Mouse (Mus musculus): ENCODE results near the gene Nup62. TPM values are rescaled to one million over a fixed set of nuclear protein-coding genes. Genes with fewer than 3 reads are reported as not detected.
"Not testable (repeated sequence)": the region's sequence is repeated elsewhere in the genome, so short reads cannot be mapped to it uniquely, and the experiment has no call there.

The Nup62 gene
- polyA plus RNA-seq, 1 experiment from 2014 or later: 48.7 TPM

DNA sequence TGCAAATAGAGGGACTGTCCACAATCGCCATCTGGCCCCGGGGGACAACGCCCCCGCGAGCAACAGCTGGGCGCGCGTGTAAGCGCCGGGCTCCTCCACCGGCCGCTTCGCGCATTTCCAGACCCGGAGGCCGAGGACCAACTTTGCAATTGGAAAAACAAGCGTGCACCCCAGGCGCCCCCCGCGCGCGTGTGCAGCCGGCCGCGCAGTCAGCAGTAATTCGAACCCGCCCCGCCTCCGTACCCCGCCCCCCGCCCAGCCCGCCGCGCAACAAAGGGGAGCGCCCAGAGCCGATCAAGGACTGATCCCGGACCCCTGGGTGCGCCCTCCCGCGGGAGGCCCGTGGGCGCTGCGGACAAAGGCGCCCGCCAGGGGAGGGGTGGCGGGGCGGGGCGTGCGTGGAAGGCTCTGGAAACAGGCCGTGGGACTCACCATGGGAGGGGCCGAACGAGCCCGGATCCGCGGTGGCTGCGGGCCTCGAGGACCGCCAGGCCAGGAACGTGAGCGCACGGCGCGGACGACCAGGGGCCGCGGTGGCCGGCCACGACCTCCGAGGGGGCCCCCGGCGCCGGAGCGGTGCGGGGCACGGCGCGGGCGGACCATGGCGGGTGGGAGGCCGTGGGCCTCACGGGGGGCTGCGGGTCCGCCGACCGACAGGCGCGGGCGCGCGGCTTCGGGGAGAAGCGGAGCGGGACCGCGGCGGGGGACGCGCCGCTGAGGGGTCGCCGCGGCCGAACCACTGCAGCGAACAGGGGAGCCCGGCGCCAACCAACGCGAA lies 53.2 kb downstream of the Nup62 start:
- peak; percentile 21 for ATAC-seq
- DNase-seq (ENCODE audit: low read depth, low spot score): no peak
- no peaks in the 10 kb centered on the region for H3K27me3 ChIP-seq
- in situ Hi-C loops (cut with MboI; ENCODE audit: low pct_unique_long_range_greater_than_20kb): loop anchor here (25.0 kb wide), 1 partner anchor 843 kb away; the partner anchor contains the start of genes Dbp, Fam83e, Rpl18 and Sphk2
- ChIA-PET CTCF (interaction anchor here (0.7 to 1.5 kb wide), 4 partner anchors 8 to 89 kb away, joined by 3 to 4 read pairs (median 4); partner anchors contain the start of gene Med25), POLR2A (interaction anchor here (0.6 to 2.4 kb wide), 6 partner anchors 12 to 61 kb away, joined by 3 to 9 read pairs (median 4); partner anchors contain the start of genes Ap2a1, Med25 and Pnkp)
- no peak for TF ChIP-seq CTCF (IDR thresholded peaks at IDR 0.05)

DNA sequence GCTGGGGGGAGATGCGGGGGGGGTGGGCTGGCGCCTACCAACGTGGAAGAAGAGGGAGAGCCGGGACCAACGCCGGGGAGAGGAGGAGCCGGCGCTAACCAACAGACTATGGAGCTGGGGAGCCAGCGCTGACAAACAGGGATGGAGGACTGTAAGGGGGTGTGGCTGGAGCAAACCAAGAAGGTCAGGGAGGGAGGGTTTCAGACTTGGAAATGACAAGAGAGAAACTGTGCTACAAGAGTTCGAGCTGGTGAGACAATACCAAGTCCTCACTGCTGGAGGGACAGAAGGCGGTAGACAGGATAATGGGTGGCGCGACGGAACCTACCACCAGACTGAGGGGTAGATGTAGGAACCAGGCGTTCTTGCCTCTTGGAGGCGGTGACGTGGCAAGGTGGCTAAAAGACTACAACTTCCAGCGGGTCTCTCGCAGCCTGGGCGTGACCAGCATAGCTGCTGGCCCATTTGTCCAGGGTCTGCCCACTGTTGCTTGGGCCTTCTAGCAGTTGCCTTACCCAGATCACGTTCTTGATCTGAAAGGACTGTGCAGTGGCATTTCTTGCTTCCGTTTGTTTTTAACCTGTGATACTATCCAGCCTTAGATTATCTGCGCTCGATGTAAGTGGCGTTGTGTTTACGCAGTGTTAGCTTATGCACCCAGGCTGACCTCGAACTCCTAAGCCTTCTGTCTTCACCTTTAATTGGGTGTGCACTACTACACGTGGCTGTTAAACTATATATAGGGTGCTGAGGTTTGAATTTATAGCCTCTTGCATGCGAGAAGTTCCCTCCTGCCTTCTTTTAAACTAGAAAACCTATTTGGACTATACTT lies 54.0 kb downstream of the Nup62 start, which contains the start of gene Ptov1:
TSS of gene Ptov1 (minus strand) at position 92 of the 832 bp plus-strand sequence.
- ATAC-seq (peak; percentile 83), DNase-seq (ENCODE audit: low read depth, low spot score) (peak; percentile 93)
- CTCF ChIA-PET: interaction anchor here (0.7 to 1.5 kb wide), 4 partner anchors 9 to 88 kb away, joined by 3 to 4 read pairs (median 4); partner anchors contain the start of gene Med25
- POLR2A ChIA-PET: interaction anchor here (0.6 to 2.4 kb wide), 6 partner anchors 14 to 60 kb away, joined by 3 to 6 read pairs (median 3); partner anchors contain the start of genes Ap2a1 and Med25
- no peaks in the 10 kb centered on the region for H3K27me3 ChIP-seq
- in situ Hi-C loops (cut with MboI; ENCODE audit: low pct_unique_long_range_greater_than_20kb): loop anchor here (5.0 to 25.0 kb wide), 2 partner anchors 87 to 842 kb away; partner anchors contain the start of genes Dbp, Fam83e, Rpl18 and Sphk2
- TF ChIP-seq CTCF (IDR thresholded peaks at IDR 0.05): no peak

DNA sequence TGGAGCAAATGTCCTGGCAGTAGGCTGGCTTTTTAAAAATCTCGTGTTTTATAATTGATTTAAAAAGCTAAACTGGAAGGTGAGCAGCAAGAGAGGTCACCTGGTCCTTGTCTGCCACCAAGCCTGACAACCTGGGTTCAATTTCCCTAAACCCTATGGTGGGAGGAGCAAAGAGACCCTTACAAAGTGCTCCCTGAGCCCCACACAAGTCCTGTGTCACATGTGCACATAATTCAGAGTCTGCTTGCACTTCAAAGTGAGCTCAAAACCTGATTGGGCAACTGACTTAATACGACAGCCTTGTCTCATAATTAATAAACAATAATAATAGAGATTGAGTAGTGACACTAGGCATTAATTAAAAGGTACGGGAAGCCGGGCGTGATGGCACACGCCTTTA lies 54.7 kb downstream of the Nup62 start:
- in situ Hi-C loops (cut with MboI; ENCODE audit: low pct_unique_long_range_greater_than_20kb): loop anchor here (5.0 to 25.0 kb wide), 2 partner anchors 87 to 842 kb away; partner anchors contain the start of genes Dbp, Fam83e, Rpl18 and Sphk2
- CTCF ChIA-PET: interaction anchor here (1.2 to 1.3 kb wide), 3 partner anchors 10 to 87 kb away, joined by 3 read pairs; no protein-coding TSS in a partner anchor

DNA sequence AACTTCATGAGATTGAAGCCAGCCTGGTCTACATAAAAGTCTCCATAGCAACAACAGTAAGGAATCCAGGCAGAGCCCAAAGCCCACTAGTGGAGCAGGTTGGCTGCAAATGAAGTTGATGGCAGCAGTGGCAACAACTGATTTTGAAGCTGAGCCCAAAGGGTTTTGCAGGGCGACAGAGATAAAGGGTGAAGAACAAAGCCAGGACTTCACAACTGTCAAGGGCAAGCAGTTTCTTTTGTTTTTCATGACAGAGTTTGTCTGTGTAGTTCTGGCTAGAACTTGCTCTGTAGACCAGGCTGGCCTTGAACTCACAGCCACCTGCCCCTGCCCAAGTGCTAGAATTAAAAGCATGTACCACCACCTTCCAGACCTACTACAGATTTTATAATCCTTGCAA lies 55.3 kb downstream of the Nup62 start:
- CTCF ChIA-PET: interaction anchor here (1.1 to 1.3 kb wide), 3 partner anchors 11 to 14 kb away, joined by 3 read pairs; no protein-coding TSS in a partner anchor
- DNase-seq (ENCODE audit: low read depth, low spot score): no peak
- TF ChIP-seq CTCF (IDR thresholded peaks at IDR 0.05): no peak
- no peak for ATAC-seq
- no peaks in the 10 kb centered on the region for H3K27me3 ChIP-seq
- POLR2A ChIA-PET: no interaction called here
- in situ Hi-C loops (cut with MboI; ENCODE audit: low pct_unique_long_range_greater_than_20kb): loop anchor here (5.0 to 25.0 kb wide), 2 partner anchors 86 to 841 kb away; partner anchors contain the start of genes Dbp, Fam83e, Rpl18 and Sphk2

More for the DNA sequence above, 54.7 kb downstream of the Nup62 start:
- no peak for TF ChIP-seq CTCF (IDR thresholded peaks at IDR 0.05)
- ATAC-seq (no peak), DNase-seq (ENCODE audit: low read depth, low spot score) (no peak)
- no peaks in the 10 kb centered on the region for H3K27me3 ChIP-seq
- POLR2A ChIA-PET: interaction anchor here (0.8 to 1.5 kb wide), 3 partner anchors 15 to 21 kb away, joined by 3 to 6 read pairs (median 3); partner anchors contain the start of gene Med25

DNA sequence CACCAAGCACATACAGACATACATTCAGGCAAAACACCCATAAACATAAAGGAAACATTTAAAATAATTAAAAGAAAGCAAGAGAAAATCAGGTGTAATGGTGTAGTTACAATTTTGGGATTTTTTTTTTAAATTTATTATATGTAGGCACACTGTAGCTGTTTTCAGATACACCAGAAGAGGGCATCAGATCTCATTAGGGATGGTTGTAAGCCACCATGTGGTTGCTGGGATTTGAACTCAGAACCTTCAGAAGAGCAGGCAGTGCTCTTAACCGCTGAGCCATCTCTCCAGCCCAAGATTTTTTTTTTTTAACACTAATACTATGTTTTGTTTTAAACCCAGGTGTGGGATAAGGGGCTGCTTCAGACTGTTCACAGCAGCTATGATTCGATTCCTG lies 55.9 kb downstream of the Nup62 start:
- CTCF ChIA-PET: interaction anchor here (1.1 to 1.3 kb wide), 3 partner anchors 11 to 13 kb away, joined by 3 read pairs; no protein-coding TSS in a partner anchor
- DNase-seq (ENCODE audit: low read depth, low spot score); POLR2A ChIA-PET; ATAC-seq; H3K27me3 ChIP-seq: not testable (repeated sequence)
- in situ Hi-C loops (cut with MboI; ENCODE audit: low pct_unique_long_range_greater_than_20kb): loop anchor here (5.0 to 25.0 kb wide), 2 partner anchors 86 to 841 kb away; partner anchors contain the start of genes Dbp, Fam83e, Rpl18 and Sphk2

DNA sequence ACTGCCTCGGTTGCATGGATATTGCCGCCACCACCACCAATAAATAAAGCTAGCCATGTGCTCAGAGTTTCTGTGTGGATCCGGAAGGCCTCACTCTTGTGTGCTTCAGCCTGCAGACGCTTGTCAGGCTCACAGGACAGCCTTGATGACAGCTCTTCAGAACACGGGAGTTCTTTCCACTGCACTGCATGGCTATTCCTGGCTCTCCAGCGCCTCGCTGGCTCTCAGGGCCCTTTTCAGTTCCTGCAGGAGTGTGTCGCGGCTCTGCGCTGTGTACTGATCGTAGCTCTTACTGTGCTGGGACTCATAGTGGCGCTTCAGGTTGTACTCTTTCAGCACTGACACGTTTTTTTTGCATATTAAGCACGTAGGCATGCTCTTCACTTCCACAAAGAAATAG lies 61.9 kb downstream of the Nup62 start:
- ATAC-seq (no peak), DNase-seq (ENCODE audit: low read depth, low spot score) (no peak)
- in situ Hi-C loops (cut with MboI; ENCODE audit: low pct_unique_long_range_greater_than_20kb): no loop called here
- ChIA-PET CTCF (no interaction called here), POLR2A (no interaction called here)
- TF ChIP-seq CTCF (IDR thresholded peaks at IDR 0.05): no peak
- H3K27me3 ChIP-seq: no peaks in the 10 kb centered on the region

Other genes with a start within 250 kb of the Nup62 start
- 2.7 TPM for gene Napsa, start 243.7 kb upstream of the Nup62 start, polyA plus RNA-seq (2021)
- gene Kcnc3, start 225.4 kb upstream of the Nup62 start, polyA plus RNA-seq (2021): 0.18 TPM
- gene Myh14, start 145.2 kb upstream of the Nup62 start, polyA plus RNA-seq (2021): 0.31 TPM
- not detected for gene Izumo2, start 107.3 kb upstream of the Nup62 start, polyA plus RNA-seq (2021)
- gene Vrk3, start 67.7 kb upstream of the Nup62 start, polyA plus RNA-seq (2021): 51.5 TPM
- 1.8 TPM for gene Zfp473, start 65.0 kb upstream of the Nup62 start, polyA plus RNA-seq (2021)
- gene Il4i1, start 299 bp downstream of the Nup62 start, polyA plus RNA-seq (2021): 2.2 TPM
- 76.6 TPM for gene Atf5, start 570 bp downstream of the Nup62 start, polyA plus RNA-seq (2021)
- 99.9 TPM for gene Akt1s1, start 32.9 kb downstream of the Nup62 start, polyA plus RNA-seq (2021)
- 59.1 TPM for gene Tbc1d17, start 33.0 kb downstream of the Nup62 start, polyA plus RNA-seq (2021)
- gene Pnkp, start 41.1 kb downstream of the Nup62 start, polyA plus RNA-seq (2021): 43.2 TPM
- gene Ptov1, start 53.7 kb downstream of the Nup62 start, polyA plus RNA-seq (2021): 308 TPM
- 96.8 TPM for gene Med25, start 76.6 kb downstream of the Nup62 start, polyA plus RNA-seq (2021)
- gene Fuz, start 80.0 kb downstream of the Nup62 start, polyA plus RNA-seq (2021): 16.9 TPM
- 104 TPM for gene Ap2a1, start 113.4 kb downstream of the Nup62 start, polyA plus RNA-seq (2021)
- 0.06 TPM for gene Tsks, start 127.1 kb downstream of the Nup62 start, polyA plus RNA-seq (2021)
- gene Cpt1c, start 158.8 kb downstream of the Nup62 start, polyA plus RNA-seq (2021): 22.1 TPM
- 514 TPM for gene Prmt1, start 170.5 kb downstream of the Nup62 start, polyA plus RNA-seq (2021)
- 108 TPM for gene Irf3, start 181.6 kb downstream of the Nup62 start, polyA plus RNA-seq (2021)
- gene Bcl2l12, start 182.6 kb downstream of the Nup62 start, polyA plus RNA-seq (2021): 19.9 TPM
- 80.3 TPM for gene Scaf1, start 200.3 kb downstream of the Nup62 start, polyA plus RNA-seq (2021)
- 78.9 TPM for gene Rras, start 201.9 kb downstream of the Nup62 start, polyA plus RNA-seq (2021)
- 35.8 TPM for gene Prr12, start 236.8 kb downstream of the Nup62 start, polyA plus RNA-seq (2021)
- gene Nosip, start 246.3 kb downstream of the Nup62 start, polyA plus RNA-seq (2021): 77.4 TPM
- 38.6 TPM for gene Prrg2, start 246.6 kb downstream of the Nup62 start, polyA plus RNA-seq (2021)

All from Patski (cell line).